Mouse (Mus musculus) heart, adult 2 months (tissue): ENCODE results near the gene Rmdn2.

Source experiments
- CTCF ChIP-seq: fragments of 200-600 bp; IDR thresholded peaks from 2 replicates; pipeline ENCODE4 v1.8.1; 2022; ENCODE audit warnings: antibody characterized with exemption, mild to moderate bottlenecking, moderate library complexity
- POLR2A ChIP-seq: fragments of 200-500 bp; IDR thresholded peaks from 2 replicates; pipeline ENCODE4 v1.6.1; 2011; ENCODE audit warnings: mild to moderate bottlenecking, low read depth, low read length, control low read depth; ENCODE audit not compliant: insufficient read depth

GRCm38 (mm10) chr17:79605794-79606193 is 5.9 kb upstream of the Rmdn2 start:
- no peak for TF ChIP-seq POLR2A
- no peak for TF ChIP-seq CTCF
